Mouse (Mus musculus) gastrocnemius, postnatal 10 days (tissue): Measurements from ENCODE around the gene Olfr641. TPM values are rescaled to one million over a fixed set of nuclear protein-coding genes. Genes with fewer than 3 reads are reported as not detected.

Experiments
- DNase-seq: peaks from one replicate; pipeline ENCODE4 v3.0.0; 2021; ENCODE audit warnings: mixed read lengths
- long read RNA-seq, 2 experiments: library from polyadenylated mRNA; stranded (forward); transcript quantifications; one replicate each; pipeline ENCODE4 v2.0.0; 2021
- total RNA-seq, 2 experiments: library from RNA; stranded (reverse); gene quantifications; 2 replicates each; pipeline ENCODE4 v1.2.3; 2021

Olfr641 gene
- total RNA-seq = not detected
- long read RNA-seq, experiment 1 = 0 reads
- long read RNA-seq, experiment 2 = 0 reads

DNA sequence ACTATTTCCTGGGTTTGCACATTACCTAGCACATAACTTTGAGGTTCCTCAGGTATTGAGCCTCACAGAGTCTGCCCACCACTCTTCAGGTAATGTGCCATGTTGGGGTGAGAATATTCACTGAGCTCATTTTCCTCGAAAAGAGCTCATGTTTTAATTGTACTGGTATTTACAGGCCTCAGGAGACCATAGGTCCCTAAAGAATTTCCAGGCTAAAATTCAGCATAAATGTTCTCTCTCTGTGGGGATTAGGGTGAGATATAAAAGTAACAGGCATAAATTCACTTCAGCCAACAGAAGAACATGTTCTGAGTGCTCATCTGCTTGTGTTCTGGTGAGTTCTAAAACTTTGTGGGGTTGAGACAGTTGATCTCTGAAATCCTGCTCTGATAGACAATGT lies at the start of gene Olfr641:
TSS of gene Olfr641 (plus strand) at position 301 of the 400 bp plus-strand sequence.
- no peak for DNase-seq

DNA sequence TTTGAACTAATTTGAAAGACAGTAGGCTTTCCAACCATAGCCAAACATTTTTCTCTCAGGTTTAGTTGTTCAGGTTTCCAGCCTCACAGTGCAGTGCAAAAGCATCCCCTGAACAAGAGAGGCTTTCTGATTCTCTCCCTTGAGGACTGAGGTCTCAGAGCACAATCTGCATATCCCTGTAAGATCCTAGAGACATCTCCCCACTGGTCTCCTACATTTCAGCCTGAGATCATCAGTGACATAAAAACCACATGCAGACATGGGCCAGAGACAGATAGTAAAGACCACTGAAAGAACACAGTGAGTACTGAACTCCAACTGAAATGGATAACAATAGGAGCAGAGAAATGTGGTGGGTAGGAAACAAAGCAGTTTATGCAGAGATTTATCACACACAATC lies 36.8 kb upstream of the Olfr641 start, which contains the start of gene Olfr638:
TSS of gene Olfr638 (plus strand) at position 301 of the 400 bp plus-strand sequence.
- no peak for DNase-seq

DNA sequence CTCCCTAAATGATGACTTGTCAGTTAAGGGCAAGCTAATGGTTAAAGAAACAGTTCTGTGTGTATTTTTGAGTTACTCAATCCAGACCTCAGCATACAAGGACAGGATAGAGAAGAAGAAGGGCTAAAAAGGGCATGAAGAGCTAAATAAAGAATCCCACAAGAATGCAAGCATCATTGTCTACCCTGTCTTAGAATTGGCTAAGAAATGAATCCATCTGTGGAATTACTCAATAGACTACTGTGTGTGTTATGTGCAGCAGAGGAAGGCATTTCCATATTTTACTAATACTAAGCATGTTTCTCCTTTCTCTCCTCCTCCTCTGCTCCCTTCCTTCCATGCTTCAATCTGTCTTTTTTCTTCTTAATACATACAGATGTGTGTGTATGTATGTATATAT lies 36.1 kb upstream of the Olfr641 start:
- DNase-seq = no peak

DNA sequence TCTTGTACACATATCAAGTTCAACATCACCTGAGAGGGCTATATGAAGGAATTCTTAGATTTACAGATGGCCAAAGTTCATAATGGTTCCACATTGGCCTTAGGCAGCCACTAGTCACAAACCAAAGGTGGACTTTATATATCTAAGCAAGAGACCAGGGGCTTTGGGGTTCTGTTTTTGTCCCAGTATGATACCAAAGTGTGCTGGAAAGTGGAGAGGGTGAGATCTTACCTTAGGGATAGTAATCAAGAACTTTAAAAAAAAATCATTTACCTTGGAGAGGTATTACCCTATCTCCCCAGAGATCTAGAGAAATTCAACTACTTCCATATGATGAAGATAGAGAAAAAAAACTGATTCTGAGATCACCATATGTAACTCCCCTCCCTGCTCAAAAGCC lies 18.0 kb upstream of the Olfr641 start, which contains the start of gene Olfr639:
TSS of gene Olfr639 (minus strand) at position 101 of the 400 bp plus-strand sequence.
- DNase-seq = no peak

DNA sequence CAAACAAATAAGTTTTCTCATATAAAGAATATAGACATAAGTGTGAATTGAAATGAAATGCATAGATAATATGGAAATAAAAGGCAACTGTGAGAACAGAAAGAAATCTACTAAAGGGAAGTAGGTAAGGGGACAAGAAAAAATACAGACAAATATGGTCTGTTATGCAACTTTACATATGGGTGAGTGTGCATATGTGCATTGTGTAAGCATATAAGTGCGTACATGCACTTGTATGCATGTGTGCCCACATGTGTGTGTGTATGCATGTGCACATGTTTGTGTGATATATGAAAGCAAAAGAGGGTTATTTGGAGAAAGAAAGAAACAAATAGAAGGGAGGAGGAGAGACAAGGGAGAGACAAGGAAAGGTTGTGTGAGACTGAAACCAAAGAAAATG lies 16.3 kb upstream of the Olfr641 start:
- no peak for DNase-seq

DNA sequence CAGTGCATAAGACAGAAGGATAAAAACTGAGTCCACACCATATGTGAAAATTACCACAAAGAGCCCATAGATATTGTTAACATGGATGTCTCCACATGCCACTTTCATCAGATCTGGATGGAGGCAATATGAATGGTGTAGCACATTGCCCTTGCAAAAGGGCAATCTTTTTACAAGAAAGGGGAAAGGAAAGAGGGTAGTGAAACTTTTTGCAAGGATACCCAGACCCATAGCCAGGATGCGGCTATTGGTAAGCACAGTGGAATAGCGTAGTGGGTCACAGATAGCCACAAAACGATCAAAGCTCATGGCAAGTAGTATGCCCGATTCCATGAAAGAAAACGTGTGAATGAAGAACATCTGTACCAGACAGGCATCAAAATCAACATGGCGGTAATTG lies 13.6 kb upstream of the Olfr641 start:
- no peak for DNase-seq

DNA sequence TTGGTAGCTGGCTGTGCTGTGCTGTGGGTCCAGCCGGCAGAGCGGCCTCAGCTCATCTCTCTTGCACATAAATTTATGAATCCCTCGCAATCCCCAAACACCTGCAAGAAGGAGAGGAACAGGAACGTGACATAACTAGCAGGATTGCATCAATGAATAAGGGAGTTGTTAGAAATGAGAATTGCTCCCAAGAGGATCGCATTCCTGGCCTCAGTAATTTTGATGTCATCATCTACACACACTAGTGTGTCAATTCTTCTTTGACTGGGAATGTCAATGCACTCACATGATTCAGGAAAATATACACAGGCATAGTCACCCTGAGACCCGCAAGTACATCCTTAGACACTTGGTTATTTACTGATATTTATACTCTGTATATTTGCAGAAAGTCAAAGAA lies 9.8 kb upstream of the Olfr641 start, which contains the start of gene Olfr640:
TSS of gene Olfr640 (minus strand) at position 101 of the 400 bp plus-strand sequence.
- DNase-seq = no peak

DNA sequence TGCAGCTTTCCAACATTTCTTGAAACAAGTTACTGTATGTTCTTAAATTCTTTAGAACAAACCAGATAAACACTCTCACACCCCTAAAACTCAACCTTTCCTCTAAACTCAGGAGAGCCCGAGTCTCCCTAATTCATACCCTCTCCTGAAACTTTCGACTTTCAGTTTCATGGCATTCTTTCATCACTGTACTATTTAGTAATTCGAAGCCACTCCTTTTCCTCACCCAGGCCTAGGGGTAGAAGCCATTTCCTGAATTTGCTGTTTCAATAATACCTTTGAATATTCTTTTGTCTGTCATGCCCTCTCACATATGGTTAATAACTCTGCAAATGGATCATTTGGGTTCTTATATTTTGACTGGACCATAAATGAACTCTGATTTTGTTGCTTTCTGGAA lies 8.3 kb upstream of the Olfr641 start:
- no peak for DNase-seq

DNA sequence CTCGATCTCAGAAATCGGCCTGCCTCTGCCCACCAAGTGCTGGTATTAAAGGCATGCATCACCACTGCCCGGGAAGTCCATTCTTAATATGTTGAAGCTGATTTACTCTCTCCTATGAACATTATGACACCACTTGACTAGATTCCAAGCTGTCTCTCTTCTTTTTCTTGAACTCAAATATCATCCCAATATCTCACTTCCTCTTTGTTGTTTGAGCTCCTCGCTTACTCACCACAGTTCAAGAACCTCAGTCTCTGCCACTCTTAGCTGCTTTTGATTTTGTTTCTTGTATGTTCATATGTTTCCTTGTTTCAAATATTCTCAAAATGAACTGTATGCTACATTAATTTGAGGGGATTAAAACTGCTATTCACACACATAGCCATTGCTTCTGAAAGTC lies 15.5 kb downstream of the Olfr641 start:
- DNase-seq = no peak

DNA sequence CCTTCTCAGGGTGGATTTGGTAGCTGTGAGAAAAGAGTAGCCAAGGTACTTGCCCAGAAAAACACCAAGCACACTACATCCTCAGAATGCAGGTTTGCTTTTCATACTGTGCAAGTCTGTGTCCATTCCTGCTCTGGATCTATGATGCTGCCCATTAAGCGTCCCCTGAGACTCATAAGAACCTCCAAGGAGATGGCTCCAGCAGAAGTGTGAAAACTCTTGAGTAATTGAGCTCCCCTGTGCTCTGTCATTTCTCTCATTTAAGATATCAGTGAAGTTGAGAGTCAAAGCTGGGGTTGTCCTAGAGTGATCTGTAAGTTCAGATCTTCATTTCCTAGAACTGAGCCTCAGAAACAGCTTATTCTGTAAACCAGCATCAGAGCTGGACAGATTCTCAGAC lies 17.3 kb downstream of the Olfr641 start, which contains the start of gene Olfr642:
TSS of gene Olfr642 (minus strand) at position 101 of the 400 bp plus-strand sequence.
- DNase-seq = no peak

DNA sequence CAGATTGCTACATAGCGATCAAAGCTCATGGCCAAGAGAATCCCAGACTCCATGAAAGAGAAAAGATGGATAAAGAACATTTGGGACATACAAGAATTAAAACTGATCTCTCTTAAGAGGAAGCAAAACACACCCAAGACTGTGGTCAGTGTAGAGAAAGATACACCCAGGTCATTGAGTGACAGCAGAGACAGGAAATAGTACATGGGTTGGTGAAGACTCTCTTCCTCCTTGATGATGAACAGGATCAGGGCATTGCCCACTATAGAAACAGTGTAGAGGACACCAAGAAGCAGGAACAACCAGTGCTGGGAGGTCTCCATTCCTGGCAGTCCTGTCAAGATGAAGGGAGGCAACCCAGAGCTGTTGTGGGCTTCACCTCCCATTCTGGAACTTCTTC lies 24.0 kb downstream of the Olfr641 start:
- no peak for DNase-seq

DNA sequence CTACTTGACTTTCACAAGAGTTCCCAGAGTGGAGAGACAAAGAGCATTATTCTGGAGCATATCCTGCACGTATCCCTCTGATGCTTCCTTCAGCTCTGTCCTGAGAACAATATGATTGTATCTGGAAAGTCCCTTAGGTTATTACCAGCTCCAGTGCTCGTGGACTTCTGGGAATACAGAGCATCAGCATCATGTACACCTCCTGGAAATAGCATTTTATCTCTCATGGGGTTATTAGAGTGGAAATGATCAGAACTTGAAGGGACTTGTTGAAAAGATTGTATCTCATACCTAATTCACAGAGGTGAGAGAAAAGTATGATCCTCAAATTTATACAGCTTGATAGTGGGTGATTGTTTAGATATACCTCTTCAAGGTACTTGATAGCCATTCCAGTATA lies 26.1 kb downstream of the Olfr641 start, which contains the start of gene 4930516K23Rik:
TSS of gene 4930516K23Rik (minus strand) at position 101 of the 400 bp plus-strand sequence.
- DNase-seq = no peak

DNA sequence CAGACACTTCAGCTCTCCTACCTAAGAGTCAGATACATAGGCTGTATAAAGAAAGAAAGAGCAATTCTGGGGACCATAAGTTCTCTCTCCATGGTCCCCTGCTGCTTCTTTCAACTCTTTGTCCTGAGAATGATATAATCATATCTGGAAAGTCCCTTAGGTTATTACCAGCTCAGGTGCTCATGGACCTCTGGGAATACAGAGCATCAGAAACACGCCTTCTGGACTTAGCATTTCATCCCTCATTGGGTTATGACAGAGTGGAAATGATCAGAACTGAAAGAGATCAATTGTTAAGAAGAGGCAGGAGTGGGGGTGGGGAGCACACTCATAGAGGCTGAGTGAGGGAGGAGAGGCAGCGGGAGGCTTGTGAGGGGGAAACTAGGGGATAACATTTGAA lies 36.5 kb downstream of the Olfr641 start, which contains the start of gene Olfr644:
TSS of gene Olfr644 (minus strand) at position 101 of the 400 bp plus-strand sequence.
- no peak for DNase-seq

DNA sequence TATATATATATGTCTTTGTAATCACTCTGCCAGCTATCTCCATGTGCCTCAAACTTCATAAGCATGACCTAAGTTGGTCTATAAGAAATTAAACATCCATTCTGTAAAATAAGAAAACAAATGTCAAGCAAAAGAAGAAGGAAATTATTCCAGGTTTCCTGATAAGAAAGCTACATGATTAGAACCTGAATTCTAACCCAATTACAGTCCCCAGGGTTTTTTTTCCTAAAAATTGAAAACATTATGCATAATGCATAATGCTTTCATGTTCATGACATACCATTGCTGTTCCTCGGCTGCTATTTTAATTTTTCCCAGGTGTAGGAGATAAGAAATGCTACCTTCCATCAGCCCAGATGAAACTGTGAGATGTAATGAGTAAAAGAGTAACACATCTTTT lies 50.1 kb downstream of the Olfr641 start, which contains the start of gene Olfr645:
TSS of gene Olfr645 (minus strand) at position 101 of the 400 bp plus-strand sequence.
- no peak for DNase-seq

Other genes starting within 250 kb of the Olfr641 start
- not detected for gene Olfr67, start 243.6 kb upstream of the Olfr641 start, total RNA-seq
- gene Hbb-bt, start 221.4 kb upstream of the Olfr641 start, total RNA-seq = 100 to 1,000 TPM; 105 to 167 TPM
- gene Hbb-bs, start 207.3 kb upstream of the Olfr641 start, total RNA-seq = 1,000 to 10,000 TPM in 1 of 2 experiments, 100 to 1,000 TPM in 1; 926 to 1,441 TPM
- not detected for gene Hbb-bh2, start 194.9 kb upstream of the Olfr641 start, total RNA-seq
- not detected for gene Hbb-bh1, start 192.3 kb upstream of the Olfr641 start, total RNA-seq
- not detected for gene Hbb-y, start 182.2 kb upstream of the Olfr641 start, total RNA-seq
- not detected for gene Olfr66, start 149.2 kb upstream of the Olfr641 start, total RNA-seq
- not detected for gene Olfr64, start 141.0 kb upstream of the Olfr641 start, total RNA-seq
- gene Olfr65, start 132.0 kb upstream of the Olfr641 start, total RNA-seq = not detected
- not detected for gene Olfr631, start 106.6 kb upstream of the Olfr641 start, total RNA-seq
- gene Olfr632, start 101.1 kb upstream of the Olfr641 start, total RNA-seq = not detected
- gene Olfr633, start 91.0 kb upstream of the Olfr641 start, total RNA-seq = not detected
- gene Olfr635, start 64.3 kb upstream of the Olfr641 start, total RNA-seq = not detected
- gene Olfr638, start 36.7 kb upstream of the Olfr641 start, total RNA-seq = not detected
- gene Olfr639, start 18.1 kb upstream of the Olfr641 start, total RNA-seq = under 1 TPM; 0.02 to 0.05 TPM
- gene Olfr640, start 9.9 kb upstream of the Olfr641 start, total RNA-seq = not detected
- not detected for gene Olfr642, start 17.2 kb downstream of the Olfr641 start, total RNA-seq
- gene 4930516K23Rik, start 26.0 kb downstream of the Olfr641 start, total RNA-seq = not detected
- not detected for gene Olfr644, start 36.4 kb downstream of the Olfr641 start, total RNA-seq
- not detected for gene Olfr645, start 50.0 kb downstream of the Olfr641 start, total RNA-seq
- gene Olfr646, start 69.4 kb downstream of the Olfr641 start, total RNA-seq = not detected
- not detected for gene Ubqln5, start 94.4 kb downstream of the Olfr641 start, total RNA-seq
- not detected for gene Olfr643, start 102.0 kb downstream of the Olfr641 start, total RNA-seq
- not detected for gene Ubqln3, start 107.8 kb downstream of the Olfr641 start, total RNA-seq
- gene Ubqlnl, start 115.1 kb downstream of the Olfr641 start, total RNA-seq = not detected
- not detected for gene Olfm5, start 129.4 kb downstream of the Olfr641 start, total RNA-seq
- not detected for gene Olfr648, start 147.9 kb downstream of the Olfr641 start, total RNA-seq
- not detected for gene Olfr649, start 160.5 kb downstream of the Olfr641 start, total RNA-seq
- under 1 TPM; 0.32 to 0.61 TPM for gene Trim6, start 183.3 kb downstream of the Olfr641 start, total RNA-seq
- gene Trim34a, start 209.0 kb downstream of the Olfr641 start, total RNA-seq = 1 to 10 TPM; 1.6 to 1.9 TPM